Mouse (Mus musculus): Measurements from ENCODE around the gene Gata5.

GRCm38 (mm10) chr2:180306423-180307168, 27.9 kb downstream of the Gata5 start:
- no peak for TF ChIP-seq RAD21 (IDR thresholded peaks at IDR 0.05; ENCODE audit: low read depth, low read length)
- TF ChIP-seq POLR2A (IDR thresholded peaks at IDR 0.05; ENCODE audit: low read depth, low read length), result no peak
- TF ChIP-seq KAT2A (IDR thresholded peaks at IDR 0.05; ENCODE audit: insufficient replicate concordance, low read length), result no peak
- TF ChIP-seq UBTF (IDR thresholded peaks at IDR 0.05; ENCODE audit: low read depth, low read length), result no peak
- TF ChIP-seq CHD2 (IDR thresholded peaks at IDR 0.05; ENCODE audit: low read length), result no peak
- TF ChIP-seq CTCF (conservative IDR thresholded peaks at IDR 0.05 in 1 of 2, IDR thresholded peaks at IDR 0.05 in 1 of 2; ENCODE audit: low read depth in 2 of 2, low read length in 2 of 2), result no peak
- no peak for TF ChIP-seq TCF12 (IDR thresholded peaks at IDR 0.05; ENCODE audit: low read depth, low read length)
- no peak for TF ChIP-seq MXI1 (IDR thresholded peaks at IDR 0.05; ENCODE audit: low read depth, low read length)
- TF ChIP-seq EP300 (IDR thresholded peaks at IDR 0.05; ENCODE audit: low read length), result no peak
- no peak for TF ChIP-seq TBP (conservative IDR thresholded peaks at IDR 0.05; ENCODE audit: low read depth, low read length)
- TF ChIP-seq POLR2AphosphoS2 (IDR thresholded peaks at IDR 0.05; ENCODE audit: low read depth, low read length), result no peak
- no peak for TF ChIP-seq RCOR1 (conservative IDR thresholded peaks at IDR 0.05; ENCODE audit: low read depth, low read length)
